Mouse (Mus musculus) heart, postnatal 25 days (tissue): ENCODE data around the gene Kcnh2. TPM values are rescaled to one million over a fixed set of nuclear protein-coding genes. Genes with fewer than 3 reads are reported as not detected.
"Not testable (repeated sequence)": the region's sequence is repeated elsewhere in the genome, so short reads cannot be mapped to it uniquely, and the experiment has no call there.

Source experiments
- DNase-seq: peaks from one replicate; pipeline ENCODE4 v3.0.0; 2022; ENCODE audit warnings: low spot score
- intact Hi-C: fragments of 180-260 bp; cut with DNase I; formaldehyde crosslinking; loops from one replicate; pipeline ENCODE4 v1.15.1; 2025
- total RNA-seq, 2 experiments: library from RNA; stranded (reverse); gene quantifications; 2 replicates each; pipeline ENCODE4 v1.2.3; 2021

Gene Kcnh2
- total RNA-seq: 10 to 100 TPM; 62.4 to 67.2 TPM

DNA sequence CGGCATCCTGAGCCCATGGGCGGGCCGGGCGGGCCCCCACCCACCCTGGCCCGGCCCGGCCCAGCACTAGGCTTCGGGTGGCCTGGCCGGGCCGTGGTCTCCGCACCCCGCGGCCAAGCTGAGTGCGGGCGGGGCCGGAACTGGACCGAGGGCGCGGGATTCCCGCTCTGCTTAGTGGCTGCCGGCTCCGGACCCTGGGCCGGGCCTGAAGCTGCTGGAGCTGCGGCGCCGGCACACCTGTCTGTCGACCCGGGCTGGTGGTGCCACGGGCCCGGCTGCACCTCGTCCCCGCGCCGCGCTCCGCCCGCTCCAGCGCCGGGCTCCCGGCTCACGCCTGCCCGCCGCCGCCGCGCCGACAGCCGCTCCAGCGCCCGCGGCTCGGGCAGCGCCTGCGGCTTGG is at the start of gene Kcnh2:
Gene Kcnh2, minus strand, starts transcription at position 327 of the 400 bp plus-strand sequence.
- DNase-seq: no peak
- intact Hi-C loops: no loop called here

DNA sequence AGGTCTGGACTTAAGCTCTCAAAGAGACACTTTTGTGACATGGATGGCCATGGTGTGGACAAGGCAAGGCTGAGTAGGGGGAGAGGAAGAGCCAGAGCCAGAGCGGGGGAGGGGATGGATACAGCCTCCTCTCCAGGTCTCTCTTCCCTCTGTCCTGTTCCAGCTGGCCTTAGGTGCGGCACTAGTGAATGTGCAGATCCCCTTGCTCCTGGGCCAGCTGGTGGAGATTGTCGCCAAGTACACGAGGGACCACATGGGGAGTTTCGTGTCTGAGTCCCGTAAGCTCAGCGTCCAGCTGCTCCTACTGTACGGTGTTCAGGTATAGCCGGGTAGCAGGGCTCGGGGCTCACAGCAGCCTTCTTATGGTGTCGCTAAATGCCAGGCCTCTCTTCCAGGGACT is 49.0 kb upstream of the Kcnh2 start:
- DNase-seq: no peak
- intact Hi-C loops: loop anchor here (2.0 kb wide), 1 partner anchor 20 kb away; no protein-coding TSS in a partner anchor

DNA sequence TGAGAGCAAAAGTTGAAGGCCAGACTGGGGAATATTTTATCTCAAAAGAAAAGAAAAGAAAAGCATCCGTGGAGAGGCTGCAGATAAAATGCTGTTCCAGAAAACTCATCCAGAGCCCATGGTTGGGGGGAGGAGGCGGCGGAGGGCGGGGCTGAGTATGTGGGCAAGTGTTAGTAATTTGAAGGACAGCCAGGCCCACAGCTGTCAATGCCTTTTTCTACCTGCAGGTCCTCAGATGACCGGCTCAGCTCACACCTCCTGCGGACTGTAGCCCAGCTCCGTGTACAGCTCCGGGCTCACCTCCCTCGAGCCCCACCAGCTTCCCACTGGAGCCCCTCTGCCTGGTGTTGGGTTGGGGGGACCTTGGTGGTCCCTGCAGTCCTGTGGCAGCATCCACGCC is 48.3 kb upstream of the Kcnh2 start:
- intact Hi-C loops: loop anchor here (2.0 kb wide), 1 partner anchor 21 kb away; no protein-coding TSS in a partner anchor
- no peak for DNase-seq

DNA sequence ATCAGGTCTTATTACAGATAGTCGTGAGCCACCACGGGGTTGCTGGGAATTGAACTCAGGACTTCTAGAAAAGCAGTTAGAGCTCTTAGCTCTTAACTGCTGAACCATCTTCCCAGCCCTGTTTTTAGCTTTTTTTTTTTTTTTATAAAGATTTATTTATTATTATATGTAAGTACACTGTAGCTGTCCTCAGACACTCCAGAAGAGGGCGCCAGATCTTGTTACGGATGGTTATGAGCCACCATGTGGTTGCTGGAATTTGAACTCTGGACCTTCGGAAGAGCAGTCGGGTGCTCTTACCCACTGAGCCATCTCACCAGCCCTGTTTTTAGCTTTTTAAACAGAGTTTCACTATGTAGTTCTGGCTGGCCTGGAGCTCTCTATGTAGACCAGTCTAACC is 44.9 kb upstream of the Kcnh2 start:
- DNase-seq, intact Hi-C loops: not testable (repeated sequence)

DNA sequence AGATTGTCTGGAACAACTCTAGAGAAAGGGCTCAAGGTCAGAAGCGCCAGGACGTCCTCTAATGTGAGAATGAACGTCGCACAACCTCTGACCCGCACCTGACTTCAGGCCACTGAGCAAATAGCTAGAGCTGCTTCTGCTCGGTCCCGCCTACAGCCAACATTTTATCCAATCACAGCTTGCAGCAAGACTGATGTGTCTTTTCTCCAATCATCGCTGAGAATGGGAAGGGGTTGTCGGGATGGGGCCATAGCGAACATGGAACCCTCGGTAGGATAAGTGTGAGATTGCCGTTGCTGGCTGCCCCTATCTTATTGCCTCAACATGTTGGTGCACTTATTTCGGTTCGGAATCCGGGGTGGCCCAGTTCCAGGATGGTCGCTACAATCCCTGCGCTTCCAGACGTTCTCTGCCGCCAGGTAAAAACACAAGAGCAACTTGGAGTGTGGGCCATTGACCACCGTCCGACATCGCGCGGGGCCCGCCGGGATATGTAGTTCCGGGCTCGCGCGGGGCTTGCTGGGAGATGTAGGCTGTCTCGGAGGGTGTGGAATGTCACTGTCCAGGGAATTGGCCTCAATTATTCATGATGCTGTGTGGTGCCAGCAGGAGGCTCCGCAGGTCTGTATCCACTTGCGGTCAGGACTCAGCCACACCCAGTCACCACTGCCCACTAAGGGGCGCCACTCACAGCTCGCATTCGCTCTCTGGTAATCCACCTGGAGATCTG is 42.9 kb upstream of the Kcnh2 start:
- intact Hi-C loops: loop anchor here (2.0 kb wide), 1 partner anchor 76 kb away; no protein-coding TSS in a partner anchor
- DNase-seq: peak; percentile 91

DNA sequence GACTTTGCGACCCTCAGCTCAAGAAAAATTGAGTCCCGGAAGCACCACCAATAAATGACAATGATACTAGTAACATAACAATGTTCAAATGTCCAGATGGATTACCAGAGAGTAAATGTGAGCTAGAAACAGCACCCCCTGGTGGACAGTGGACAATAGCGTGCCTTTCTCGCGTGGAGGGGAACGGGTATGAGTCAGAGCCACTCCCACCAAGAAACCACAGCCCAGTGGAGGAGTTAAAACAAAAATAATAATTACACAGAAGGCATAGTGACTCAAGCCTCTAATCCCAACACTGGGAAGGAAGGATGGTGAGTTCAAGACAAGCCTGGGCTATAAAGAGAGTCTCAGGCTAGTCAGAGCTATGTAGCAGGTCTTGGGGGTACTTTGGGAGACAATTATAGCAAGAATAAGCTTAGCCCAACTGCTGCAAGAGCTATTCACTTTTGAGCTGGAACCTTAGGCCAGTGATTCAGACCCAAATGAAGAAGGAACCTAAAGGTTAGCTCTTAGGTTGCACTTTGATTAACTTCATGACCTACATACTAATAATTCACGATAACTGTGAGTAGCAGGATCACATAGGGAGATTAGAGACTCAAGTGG is 42.1 kb upstream of the Kcnh2 start, which contains the start of gene Abcb8:
Gene Abcb8, plus strand, starts transcription at position 272 of the 606 bp plus-strand sequence.
- intact Hi-C loops: loop anchor here (2.0 kb wide), 2 partner anchors 33 to 57 kb away; no protein-coding TSS in a partner anchor
- DNase-seq: peak; percentile 66

DNA sequence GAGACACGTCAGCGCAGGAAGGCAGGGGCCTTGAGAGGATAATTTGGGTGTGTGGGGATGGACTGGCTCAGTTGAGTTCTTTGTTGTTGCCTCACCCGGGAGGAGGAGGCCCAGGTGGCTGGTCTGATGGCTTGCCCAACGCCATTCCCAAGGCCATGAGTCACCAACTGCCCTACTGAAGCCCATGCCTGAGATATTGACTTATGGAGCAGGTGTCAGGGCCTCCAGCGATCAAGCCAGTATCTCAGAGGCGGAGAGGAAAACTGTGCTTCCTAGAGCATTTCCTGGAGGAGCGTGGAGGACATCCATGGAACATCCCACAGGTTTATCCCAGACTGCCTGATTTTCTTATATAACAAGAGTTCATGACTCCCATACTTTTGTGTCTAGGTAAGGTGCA is 41.3 kb upstream of the Kcnh2 start:
- no peak for DNase-seq
- intact Hi-C loops: loop anchor here (2.0 kb wide), 2 partner anchors 32 to 56 kb away; no protein-coding TSS in a partner anchor

DNA sequence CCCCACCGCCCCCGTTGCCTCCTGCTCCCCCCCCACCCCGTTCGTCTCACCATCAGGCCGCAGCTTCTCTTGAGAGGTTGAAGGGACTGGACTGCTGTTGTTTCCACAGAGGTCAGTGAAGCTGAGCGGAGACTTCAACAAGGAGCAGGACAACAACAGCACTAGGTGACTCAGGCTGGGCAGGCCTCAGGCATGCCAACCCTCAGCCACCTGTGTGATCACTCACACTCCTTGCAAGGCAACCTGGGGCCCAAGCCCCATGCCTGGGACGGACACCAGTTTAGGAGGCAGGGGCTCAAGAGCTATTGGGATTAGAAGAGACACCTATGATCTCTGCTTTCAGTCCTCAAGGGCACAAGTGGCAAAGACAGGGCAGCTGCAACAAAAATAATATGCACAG is 40.5 kb upstream of the Kcnh2 start, which contains the start of gene Atg9b:
Gene Atg9b, minus strand, starts transcription at position 280 of the 400 bp plus-strand sequence.
- DNase-seq: no peak
- intact Hi-C loops: loop anchor here (2.0 kb wide), 2 partner anchors 31 to 55 kb away; no protein-coding TSS in a partner anchor

DNA sequence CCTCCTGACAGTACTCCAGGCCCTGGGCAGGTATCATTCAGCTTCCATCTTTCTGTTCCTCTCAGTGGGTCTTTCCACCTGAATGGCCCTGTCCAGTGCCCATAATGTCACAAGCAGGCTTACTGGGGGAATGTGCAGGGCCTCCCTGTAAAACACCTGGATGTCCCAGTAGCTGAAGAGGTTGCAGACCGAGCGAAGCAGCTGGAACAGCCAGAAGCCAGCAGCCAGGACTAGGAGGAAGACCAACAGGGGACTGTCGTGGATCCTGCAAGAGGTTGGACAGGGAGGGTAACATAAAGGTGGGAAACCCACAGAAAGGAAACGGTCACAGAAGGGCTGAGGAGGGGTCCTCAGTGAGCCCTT is 38.2 kb upstream of the Kcnh2 start:
- DNase-seq: no peak
- intact Hi-C loops: no loop called here

DNA sequence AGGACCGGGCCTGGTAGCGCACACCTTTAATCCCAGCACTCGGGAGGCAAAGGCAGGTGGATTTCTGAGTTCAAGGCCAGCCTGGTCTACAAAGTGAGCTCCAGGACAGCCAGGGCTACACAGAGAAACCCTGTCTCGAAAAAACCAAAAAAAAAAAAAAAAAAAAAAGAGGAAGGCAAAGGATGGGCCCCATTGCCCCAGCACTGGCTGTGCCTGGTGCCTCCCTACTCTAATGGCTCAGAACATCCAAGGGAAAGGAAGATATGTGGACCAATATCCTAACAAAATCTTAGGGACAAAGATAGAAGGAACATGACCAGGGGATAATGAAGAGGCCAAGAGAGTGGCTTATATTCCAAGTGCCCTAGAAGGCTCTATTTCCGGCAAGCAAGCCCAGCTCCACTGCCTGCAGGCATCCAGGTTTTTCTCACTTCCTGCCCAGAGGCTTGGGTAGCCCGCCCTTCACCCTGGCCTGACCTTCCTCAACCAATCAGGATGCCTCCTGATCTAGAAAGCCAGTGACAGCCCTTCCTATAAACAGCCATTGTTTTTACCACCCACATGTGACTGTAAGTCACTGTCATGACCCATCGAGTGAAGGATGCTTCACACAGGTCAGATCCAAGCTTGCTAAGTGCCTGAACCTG is 37.7 kb upstream of the Kcnh2 start:
- DNase-seq: no peak

DNA sequence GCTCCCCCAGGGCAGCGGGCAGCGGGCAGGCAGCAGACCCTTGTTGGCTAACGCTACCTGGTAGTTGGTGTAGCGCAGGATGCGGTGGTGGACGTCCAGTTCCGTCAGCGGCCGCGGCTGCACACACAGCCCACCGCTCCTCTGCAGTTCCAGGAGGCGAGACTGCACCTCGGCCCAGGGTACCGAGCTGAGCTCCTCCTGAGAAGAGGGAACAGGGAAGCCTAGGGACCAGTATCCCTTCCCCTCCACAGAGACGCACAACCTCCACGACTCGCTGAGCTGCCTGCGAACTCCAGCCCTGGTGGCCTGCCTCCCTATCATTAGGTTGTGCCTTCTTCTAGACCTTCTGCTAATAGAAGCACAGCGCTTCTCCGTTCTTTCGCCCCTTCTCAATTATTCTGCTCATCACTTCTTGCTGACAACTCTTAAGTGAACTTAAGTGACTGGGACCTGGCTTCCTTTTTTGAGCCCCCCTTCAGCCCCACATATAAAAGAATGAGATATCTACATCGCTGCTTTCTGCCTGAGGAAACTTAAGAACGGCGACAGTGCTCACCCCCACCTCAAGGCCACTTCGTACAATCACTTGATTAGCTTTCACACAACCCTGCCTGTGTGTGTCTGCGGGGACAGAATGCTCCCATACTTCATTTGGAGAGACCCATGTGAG is 37.0 kb upstream of the Kcnh2 start:
- no peak for DNase-seq
- intact Hi-C loops: no loop called here

More for the DNA sequence above, 37.7 kb upstream of the Kcnh2 start:
- intact Hi-C loops: no loop called here

DNA sequence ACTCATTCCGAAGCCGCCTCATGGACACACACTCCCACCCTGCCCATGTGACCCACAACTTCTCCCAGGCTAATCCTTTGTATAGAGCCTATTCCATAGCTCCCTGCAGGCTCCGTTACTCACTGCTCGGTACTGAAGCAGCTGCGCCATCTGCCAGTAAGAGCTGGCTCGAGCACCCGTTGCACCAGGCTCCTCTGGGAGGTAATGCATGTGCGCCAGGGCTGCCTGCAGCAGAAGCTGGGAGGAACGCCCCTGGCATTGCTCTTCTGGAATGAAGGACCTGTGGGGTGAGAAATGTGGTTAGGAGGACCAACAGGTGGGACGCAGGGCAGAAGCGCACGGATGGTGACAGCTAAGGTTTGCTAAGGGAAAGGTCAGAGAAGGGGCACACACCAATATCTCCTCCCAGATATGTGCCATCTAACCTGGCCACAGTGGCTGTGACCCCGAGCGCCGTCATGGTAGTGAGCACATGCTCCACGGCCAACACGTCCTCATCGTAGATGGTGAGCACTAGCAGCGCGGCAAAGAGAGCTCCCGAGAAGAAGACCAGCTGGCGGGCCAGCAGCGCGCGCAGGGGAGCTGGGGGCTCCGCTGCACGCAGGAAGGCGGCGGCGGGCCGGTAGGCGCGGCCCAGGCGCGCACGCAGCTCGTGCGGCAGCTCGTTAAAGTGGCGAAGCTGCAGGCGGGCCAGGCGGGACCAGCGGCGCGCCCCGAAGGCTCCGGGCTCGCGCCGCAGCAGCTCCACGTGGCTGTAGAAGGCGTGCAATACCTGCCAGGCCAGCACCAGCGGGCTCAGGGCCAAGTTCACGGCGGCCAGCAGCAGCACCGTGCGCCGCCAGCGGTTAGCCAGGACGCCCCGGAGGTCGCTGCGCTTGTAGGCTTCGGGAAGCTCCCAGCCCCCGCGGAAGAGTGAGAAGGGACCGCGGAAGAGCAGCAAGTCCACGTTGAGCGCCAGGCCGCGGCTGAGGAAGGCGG is 36.1 kb upstream of the Kcnh2 start:
- intact Hi-C loops: no loop called here
- DNase-seq: peak; percentile 35

DNA sequence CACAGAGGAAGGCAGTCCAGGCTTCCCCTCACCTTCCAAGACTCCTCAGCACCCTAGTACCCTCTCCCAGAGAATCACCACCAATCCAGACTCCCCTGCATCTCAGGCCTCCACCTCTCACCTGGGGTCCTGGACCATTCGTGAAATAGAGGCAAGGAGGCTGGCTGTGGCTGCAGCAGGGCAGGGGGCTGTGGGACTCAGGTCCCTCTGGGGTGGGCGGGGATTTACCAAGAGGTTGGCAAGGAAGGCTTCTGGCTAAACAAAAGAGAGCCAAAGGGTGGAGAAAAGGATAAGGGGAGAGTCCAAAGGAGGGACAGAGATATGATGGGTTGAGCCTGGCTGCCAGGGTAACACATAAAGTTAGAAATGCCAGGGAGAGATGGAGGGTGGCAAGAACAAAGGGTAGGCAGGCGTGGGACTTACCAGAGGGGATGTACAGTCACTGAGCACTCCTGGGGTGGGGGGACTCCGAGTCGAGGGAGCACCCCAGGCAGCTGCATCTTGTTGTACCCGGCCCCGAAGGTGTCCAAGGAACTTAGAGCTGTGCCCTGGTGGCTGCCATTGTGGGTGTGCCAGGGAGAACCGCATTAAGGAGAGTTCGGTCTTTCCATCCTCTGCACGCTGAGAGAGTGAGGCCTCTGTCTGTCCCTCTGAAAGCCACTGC is 34.6 kb upstream of the Kcnh2 start:
- no peak for DNase-seq
- intact Hi-C loops: no loop called here

DNA sequence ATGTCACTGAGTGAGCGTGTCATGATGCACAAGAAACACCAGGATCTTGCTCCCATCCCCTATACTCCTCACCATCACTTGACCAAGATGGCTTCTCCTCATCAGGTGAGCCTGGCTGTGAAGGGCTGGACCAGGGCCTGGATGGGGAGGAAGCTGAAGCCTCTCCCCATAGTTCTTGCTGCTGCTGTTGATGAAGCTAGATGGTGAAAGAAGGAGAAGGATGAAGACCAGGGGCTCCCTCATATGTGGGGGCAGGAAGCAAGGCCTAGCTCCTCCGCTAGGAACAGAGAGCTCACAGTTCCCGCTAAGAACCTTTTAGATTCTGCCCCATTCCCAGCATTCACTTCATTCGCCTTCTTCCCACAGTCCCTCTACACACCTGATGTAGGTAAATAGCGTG is 34.0 kb upstream of the Kcnh2 start:
- intact Hi-C loops: no loop called here
- DNase-seq: no peak

DNA sequence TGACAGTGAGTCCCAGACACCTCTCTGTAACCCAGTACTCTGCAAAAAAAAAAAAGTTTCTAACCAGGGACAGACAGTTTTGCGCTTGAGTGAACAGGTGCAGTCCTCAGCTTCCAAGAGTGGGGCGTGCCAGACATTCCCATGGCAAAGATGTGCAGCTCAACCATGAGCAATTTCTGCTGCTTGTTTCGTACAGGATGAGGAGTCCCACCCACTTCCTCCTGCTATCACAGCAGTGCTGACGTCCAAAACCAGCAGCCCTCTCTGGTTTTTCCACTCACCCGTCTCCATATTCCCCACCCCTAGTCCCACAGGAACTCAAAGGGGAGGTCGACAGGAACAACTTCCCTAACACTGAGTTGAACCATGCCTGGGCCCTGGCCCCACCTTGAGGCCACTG is 33.0 kb upstream of the Kcnh2 start:
- DNase-seq: peak; percentile 75
- intact Hi-C loops: loop anchor here (1.0 kb wide), 1 partner anchor 19 kb away; no protein-coding TSS in a partner anchor

DNA sequence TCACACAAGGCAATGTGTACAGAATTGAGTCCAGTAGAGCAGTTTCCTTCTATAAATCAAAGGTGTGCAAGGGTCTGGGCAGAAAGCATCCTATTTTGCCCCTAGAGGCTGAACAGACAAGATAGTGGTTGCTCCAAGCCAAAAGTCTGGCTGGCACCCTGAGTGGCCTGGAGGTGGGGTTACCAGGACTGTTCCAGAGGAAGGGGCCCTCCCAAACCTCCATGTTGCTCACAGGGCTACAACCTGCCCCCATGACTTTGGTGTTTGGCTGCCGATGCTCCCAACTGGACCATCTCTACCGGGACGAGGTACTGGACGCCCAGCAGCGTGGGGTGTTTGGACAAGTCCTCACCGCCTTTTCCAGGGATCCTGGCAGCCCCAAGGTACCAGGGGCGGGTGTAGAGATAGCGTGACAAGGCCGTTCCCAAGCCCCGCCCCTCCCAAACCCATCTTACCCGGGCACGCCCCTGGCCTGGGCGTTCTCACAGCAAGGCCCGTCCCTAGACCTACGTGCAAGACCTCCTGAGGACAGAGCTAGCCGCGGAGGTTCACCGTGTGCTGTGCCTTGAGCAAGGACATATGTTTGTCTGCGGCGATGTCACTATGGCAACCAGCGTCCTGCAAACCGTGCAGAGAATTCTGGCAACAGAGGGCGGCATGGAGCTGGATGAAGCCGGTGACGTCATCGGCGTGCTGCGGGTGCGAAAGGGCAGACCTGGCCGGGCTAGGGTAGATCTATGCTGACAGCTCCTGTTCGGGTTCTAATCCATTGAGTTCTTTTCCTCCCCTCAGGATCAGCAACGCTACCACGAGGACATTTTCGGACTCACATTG is 31.8 kb upstream of the Kcnh2 start:
- intact Hi-C loops: no loop called here
- peak; percentile 79 for DNase-seq

DNA sequence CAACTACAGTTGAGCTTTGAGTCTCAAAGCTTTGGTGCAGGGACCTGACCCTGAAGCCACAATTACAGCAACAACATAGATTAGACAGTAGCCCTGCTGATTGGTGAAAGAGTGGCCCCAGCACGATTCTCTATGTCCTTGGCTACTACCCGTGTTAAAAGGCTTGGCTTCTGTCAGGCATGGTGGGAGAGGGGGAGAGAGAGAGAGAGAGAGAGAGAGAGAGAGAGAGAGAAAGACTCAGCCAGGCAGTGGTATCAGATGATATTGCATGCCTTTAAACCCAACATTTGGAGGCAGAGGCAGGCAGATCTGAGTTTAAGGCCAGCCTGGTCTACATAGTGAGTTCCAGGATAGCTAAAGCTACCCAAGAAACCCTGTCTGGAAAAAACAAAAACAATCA is 30.6 kb upstream of the Kcnh2 start:
- DNase-seq: no peak
- intact Hi-C loops: no loop called here

DNA sequence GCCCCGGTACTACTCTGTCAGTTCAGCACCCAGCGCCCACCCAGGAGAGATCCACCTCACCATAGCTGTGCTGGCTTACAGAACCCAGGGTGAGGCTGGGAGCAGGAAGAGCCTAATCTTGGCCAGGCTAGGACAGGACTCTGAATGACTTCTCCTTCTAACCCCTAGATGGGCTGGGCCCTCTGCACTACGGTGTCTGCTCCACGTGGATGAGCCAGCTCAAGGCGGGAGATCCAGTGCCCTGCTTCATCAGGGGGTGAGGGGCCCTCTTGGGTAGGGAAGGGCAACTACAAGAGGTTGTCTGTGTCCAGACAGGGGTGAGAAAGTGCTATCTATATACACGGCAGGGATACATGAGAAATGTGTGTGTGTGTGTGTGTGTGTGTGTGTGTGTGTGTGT is 30.1 kb upstream of the Kcnh2 start:
- DNase-seq: no peak
- intact Hi-C loops: no loop called here
